Mouse (Mus musculus): Measurements from ENCODE around the gene Mad1l1. TPM values are rescaled to one million over a fixed set of nuclear protein-coding genes. Genes with fewer than 3 reads are reported as not detected.

Gene Mad1l1
- polyA plus RNA-seq, 1 experiment from 2014 or later, result 32.0 TPM

GRCm38 (mm10) chr5:140258633-140259032 is 62.7 kb downstream of the Mad1l1 start:
- Histone ChIP-seq H3K9ac (ENCODE audit: low read depth, low read length) (no peak overlapping the region), H3K4me1 (ENCODE audit: control insufficient read depth, insufficient read depth, low read length) (peaks cover 2% of the 10 kb centered on the region), H3K4me3 (ENCODE audit: low read depth, low read length) (no peak overlapping the region), H3K36me3 (ENCODE audit: control insufficient read depth, insufficient read depth, low read length) (no peaks in the 10 kb centered on the region), H3K9me3 (replicated peaks; ENCODE audit: control insufficient read depth, low read length, poor library complexity, severe bottlenecking) (no peaks in the 10 kb centered on the region), H3K27ac (ENCODE audit: low read length) (no peak overlapping the region), H3K27me3 (ENCODE audit: control insufficient read depth, insufficient read depth, low read depth, low read length) (no peaks in the 10 kb centered on the region), H3K4me2 (ENCODE audit: low read length) (no peak overlapping the region)
- WGBS, result 98% methylated on average over 5 of the region's 5 CpGs
- ATAC-seq, result no peak

GRCm38 (mm10) chr5:140258035-140258434 is 63.3 kb downstream of the Mad1l1 start:
- no peaks in the 10 kb centered on the region for H3K9me3 ChIP-seq (replicated peaks; ENCODE audit: control insufficient read depth, low read length, poor library complexity, severe bottlenecking)
- H3K27me3 ChIP-seq (ENCODE audit: control insufficient read depth, insufficient read depth, low read depth, low read length), result no peaks in the 10 kb centered on the region
- no peaks in the 10 kb centered on the region for H3K36me3 ChIP-seq (ENCODE audit: control insufficient read depth, insufficient read depth, low read length)
- H3K4me3 ChIP-seq (ENCODE audit: low read depth, low read length), result no peak overlapping the region
- no peak overlapping the region for H3K27ac ChIP-seq (ENCODE audit: low read length)
- H3K4me1 ChIP-seq (ENCODE audit: control insufficient read depth, insufficient read depth, low read length), result no peaks in the 10 kb centered on the region
- H3K4me2 ChIP-seq (ENCODE audit: low read length), result no peak overlapping the region
- ATAC-seq, result no peak
- no peak overlapping the region for H3K9ac ChIP-seq (ENCODE audit: low read depth, low read length)
- WGBS, result 87% methylated on average over 3 of the region's 3 CpGs

- Histone ChIP-seq H3K4me1 (ENCODE audit: control insufficient read depth, insufficient read depth, low read length) (no peaks in the 10 kb centered on the region), H3K27ac (ENCODE audit: low read length) (no peak overlapping the region), H3K36me3 (ENCODE audit: control insufficient read depth, insufficient read depth, low read length) (no peaks in the 10 kb centered on the region), H3K4me2 (ENCODE audit: low read length) (no peak overlapping the region), H3K9me3 (replicated peaks; ENCODE audit: control insufficient read depth, low read length, poor library complexity, severe bottlenecking) (no peaks in the 10 kb centered on the region), H3K4me3 (ENCODE audit: low read depth, low read length) (no peak overlapping the region), H3K27me3 (ENCODE audit: control insufficient read depth, insufficient read depth, low read depth, low read length) (no peaks in the 10 kb centered on the region), H3K9ac (ENCODE audit: low read depth, low read length) (no peak overlapping the region)
- ATAC-seq, result no peak
- 94% methylated on average over 5 of the region's 5 CpGs for WGBS
These were observed 63.9 kb downstream of the Mad1l1 start for GRCm38 (mm10) chr5:140257439-140257838.

- no peak for ATAC-seq
These were observed 64.7 kb downstream of the Mad1l1 start for GRCm38 (mm10) chr5:140256685-140257084.

GRCm38 (mm10) chr5:140255265-140255664 is 66.1 kb downstream of the Mad1l1 start:
- H3K36me3 ChIP-seq (ENCODE audit: control insufficient read depth, insufficient read depth, low read length), result no peaks in the 10 kb centered on the region
- no peak overlapping the region for H3K9ac ChIP-seq (ENCODE audit: low read depth, low read length)
- H3K9me3 ChIP-seq (replicated peaks; ENCODE audit: control insufficient read depth, low read length, poor library complexity, severe bottlenecking), result no peaks in the 10 kb centered on the region
- no peak overlapping the region for H3K4me3 ChIP-seq (ENCODE audit: low read depth, low read length)
- no peak for ATAC-seq
- no peaks in the 10 kb centered on the region for H3K4me1 ChIP-seq (ENCODE audit: control insufficient read depth, insufficient read depth, low read length)
- no peak overlapping the region for H3K4me2 ChIP-seq (ENCODE audit: low read length)
- WGBS, result 91% methylated on average over 5 of the region's 5 CpGs
- H3K27me3 ChIP-seq (ENCODE audit: control insufficient read depth, insufficient read depth, low read depth, low read length), result no peaks in the 10 kb centered on the region
- H3K27ac ChIP-seq (ENCODE audit: low read length), result no peak overlapping the region

More at GRCm38 (mm10) chr5:140256685-140257084, 64.7 kb downstream of the Mad1l1 start:
- no peak overlapping the region for H3K4me2 ChIP-seq (ENCODE audit: low read length)
- no peaks in the 10 kb centered on the region for H3K27me3 ChIP-seq (ENCODE audit: control insufficient read depth, insufficient read depth, low read depth, low read length)
- H3K27ac ChIP-seq (ENCODE audit: low read length), result no peak overlapping the region
- no peaks in the 10 kb centered on the region for H3K4me1 ChIP-seq (ENCODE audit: control insufficient read depth, insufficient read depth, low read length)
- no peak overlapping the region for H3K9ac ChIP-seq (ENCODE audit: low read depth, low read length)
- H3K9me3 ChIP-seq (replicated peaks; ENCODE audit: control insufficient read depth, low read length, poor library complexity, severe bottlenecking), result no peaks in the 10 kb centered on the region
- WGBS, result 94% methylated on average over 10 of the region's 10 CpGs
- H3K36me3 ChIP-seq (ENCODE audit: control insufficient read depth, insufficient read depth, low read length), result no peaks in the 10 kb centered on the region
- no peak overlapping the region for H3K4me3 ChIP-seq (ENCODE audit: low read depth, low read length)

- Histone ChIP-seq H3K4me3 (ENCODE audit: low read depth, low read length) (no peak overlapping the region), H3K9ac (ENCODE audit: low read depth, low read length) (no peak overlapping the region), H3K4me2 (ENCODE audit: low read length) (no peak overlapping the region), H3K27me3 (ENCODE audit: control insufficient read depth, insufficient read depth, low read depth, low read length) (no peaks in the 10 kb centered on the region), H3K27ac (ENCODE audit: low read length) (no peak overlapping the region), H3K4me1 (ENCODE audit: control insufficient read depth, insufficient read depth, low read length) (peaks cover 4% of the 10 kb centered on the region), H3K36me3 (ENCODE audit: control insufficient read depth, insufficient read depth, low read length) (no peaks in the 10 kb centered on the region), H3K9me3 (replicated peaks; ENCODE audit: control insufficient read depth, low read length, poor library complexity, severe bottlenecking) (no peaks in the 10 kb centered on the region)
- 90% methylated on average over 1 of the region's 1 CpGs for WGBS
- ATAC-seq, result no peak
These were observed 66.7 kb downstream of the Mad1l1 start for GRCm38 (mm10) chr5:140254656-140255055.

- ATAC-seq, result no peak
- no peak overlapping the region for H3K27ac ChIP-seq (ENCODE audit: low read length)
- WGBS, result 91% methylated on average over 2 of the region's 2 CpGs
These were observed 69.4 kb downstream of the Mad1l1 start for GRCm38 (mm10) chr5:140251989-140252388.

GRCm38 (mm10) chr5:140250370-140250769 is 71.0 kb downstream of the Mad1l1 start:
- H3K4me3 ChIP-seq (ENCODE audit: low read depth, low read length), result no peak overlapping the region
- H3K4me1 ChIP-seq (ENCODE audit: control insufficient read depth, insufficient read depth, low read length), result peaks cover 8% of the 10 kb centered on the region
- H3K4me2 ChIP-seq (ENCODE audit: low read length), result no peak overlapping the region
- 83% methylated on average over 3 of the region's 3 CpGs for WGBS
- no peak overlapping the region for H3K27ac ChIP-seq (ENCODE audit: low read length)
- no peak for ATAC-seq
- no peak overlapping the region for H3K9ac ChIP-seq (ENCODE audit: low read depth, low read length)
- H3K9me3 ChIP-seq (replicated peaks; ENCODE audit: control insufficient read depth, low read length, poor library complexity, severe bottlenecking), result no peaks in the 10 kb centered on the region
- no peaks in the 10 kb centered on the region for H3K27me3 ChIP-seq (ENCODE audit: control insufficient read depth, insufficient read depth, low read depth, low read length)
- H3K36me3 ChIP-seq (ENCODE audit: control insufficient read depth, insufficient read depth, low read length), result no peaks in the 10 kb centered on the region

More at GRCm38 (mm10) chr5:140251989-140252388, 69.4 kb downstream of the Mad1l1 start:
- H3K4me3 ChIP-seq (ENCODE audit: low read depth, low read length), result no peak overlapping the region
- H3K9me3 ChIP-seq (replicated peaks; ENCODE audit: control insufficient read depth, low read length, poor library complexity, severe bottlenecking), result no peaks in the 10 kb centered on the region
- H3K36me3 ChIP-seq (ENCODE audit: control insufficient read depth, insufficient read depth, low read length), result no peaks in the 10 kb centered on the region
- peaks cover 8% of the 10 kb centered on the region for H3K4me1 ChIP-seq (ENCODE audit: control insufficient read depth, insufficient read depth, low read length)
- no peaks in the 10 kb centered on the region for H3K27me3 ChIP-seq (ENCODE audit: control insufficient read depth, insufficient read depth, low read depth, low read length)
- no peak overlapping the region for H3K9ac ChIP-seq (ENCODE audit: low read depth, low read length)
- no peak overlapping the region for H3K4me2 ChIP-seq (ENCODE audit: low read length)

- H3K4me1 ChIP-seq (ENCODE audit: control insufficient read depth, insufficient read depth, low read length), result peaks cover 8% of the 10 kb centered on the region
- 0 out of 2 replicates have a peak, but pooled peaks have one; percentile 32 for ATAC-seq
- no peak overlapping the region for H3K9ac ChIP-seq (ENCODE audit: low read depth, low read length)
- H3K27ac ChIP-seq (ENCODE audit: low read length), result 0 out of 2 replicates have a peak overlapping the region, but pooled peaks have one; percentile 12
- 38% methylated on average over 6 of the region's 6 CpGs for WGBS
- no peaks in the 10 kb centered on the region for H3K9me3 ChIP-seq (replicated peaks; ENCODE audit: control insufficient read depth, low read length, poor library complexity, severe bottlenecking)
- H3K4me2 ChIP-seq (ENCODE audit: low read length), result no peak overlapping the region
- H3K4me3 ChIP-seq (ENCODE audit: low read depth, low read length), result no peak overlapping the region
- H3K27me3 ChIP-seq (ENCODE audit: control insufficient read depth, insufficient read depth, low read depth, low read length), result no peaks in the 10 kb centered on the region
- H3K36me3 ChIP-seq (ENCODE audit: control insufficient read depth, insufficient read depth, low read length), result no peaks in the 10 kb centered on the region
These were observed 71.8 kb downstream of the Mad1l1 start for GRCm38 (mm10) chr5:140249359-140250062.

Measured in midbrain, embryonic 16.5 days (tissue).